Mouse (Mus musculus) MEL (cell line): Measurements from ENCODE around the gene Nkd2. TPM values are rescaled to one million over a fixed set of nuclear protein-coding genes. Genes with fewer than 3 reads are reported as not detected.

Source experiments
- DNase-seq: peaks from one replicate; pipeline ENCODE4 v3.0.0; 2011; ENCODE audit warnings: low read depth, low spot score
- H3K27ac ChIP-seq: 2 replicates; pipeline ENCODE4 v1.5.1; 2012; ENCODE audit warnings: low read depth, mild to moderate bottlenecking, control low read depth, low read length, moderate library complexity; ENCODE audit not compliant: control insufficient read depth
- H3K27me3 ChIP-seq, 2 experiments: fragments of 150-350 bp in 1 of 2; sonication (generic) in 1 of 2; 2 replicates each; pipeline ENCODE4 v1.6.1; 2012; ENCODE audit warnings: low read length in 2 of 2, mild to moderate bottlenecking in 2 of 2, improper control_type of control experiment in 1 of 2, moderate library complexity in 1 of 2; ENCODE audit not compliant: insufficient read depth in 2 of 2, control insufficient read depth in 1 of 2
- H3K36me3 ChIP-seq, 2 experiments: 2 replicates each; pipeline ENCODE4 v1.6.1; 2012 to 2014; ENCODE audit warnings: low read length in 2 of 2, improper control_type of control experiment in 1 of 2, inconsistent platforms in 1 of 2, mild to moderate bottlenecking in 1 of 2; ENCODE audit not compliant: insufficient read depth in 2 of 2, control insufficient read depth in 1 of 2
- H3K4me1 ChIP-seq, 2 experiments: fragments of 150-350 bp in 1 of 2; sonication (generic) in 1 of 2; 2 replicates each; pipeline ENCODE4 v1.6.1; 2012; ENCODE audit warnings: low read length in 2 of 2, improper control_type of control experiment in 1 of 2, mild to moderate bottlenecking in 1 of 2; ENCODE audit not compliant: insufficient read depth in 2 of 2, control insufficient read depth in 1 of 2
- H3K4me3 ChIP-seq, 2 experiments: fragments of 150-350 bp in 1 of 2; sonication (generic) in 1 of 2; 2 replicates each; pipeline ENCODE4 v1.5.1; 2012; ENCODE audit warnings: low read depth in 2 of 2, low read length in 2 of 2, mild to moderate bottlenecking in 2 of 2, moderate library complexity in 2 of 2, control low read depth in 1 of 2, improper control_type of control experiment in 1 of 2; ENCODE audit not compliant: control insufficient read depth in 1 of 2, insufficient read depth in 1 of 2
- H3K79me2 ChIP-seq: 2 replicates; pipeline ENCODE4 v1.6.1; 2012; ENCODE audit warnings: mild to moderate bottlenecking, low read length, moderate library complexity; ENCODE audit not compliant: control insufficient read depth, poor library complexity, insufficient read depth
- H3K9ac ChIP-seq: 2 replicates; pipeline ENCODE4 v1.6.1; 2012; ENCODE audit warnings: low read depth, mild to moderate bottlenecking, control low read depth, low read length, moderate library complexity; ENCODE audit not compliant: control insufficient read depth, poor library complexity, severe bottlenecking
- H3K9me3 ChIP-seq: fragments of 150-350 bp; sonication (generic); replicated peaks from 2 replicates; pipeline ENCODE4 v1.6.1; 2012; ENCODE audit warnings: mild to moderate bottlenecking, low read length, improper control_type of control experiment, moderate library complexity; ENCODE audit not compliant: insufficient read depth
- CHD1 ChIP-seq: IDR thresholded peaks from 2 replicates; pipeline ENCODE4 v1.6.1; 2012; ENCODE audit warnings: low read depth, mild to moderate bottlenecking, inconsistent platforms, low read length, improper control_type of control experiment
- CHD2 ChIP-seq: IDR thresholded peaks from 2 replicates; pipeline ENCODE4 v1.6.1; 2011; ENCODE audit warnings: low read length, improper control_type of control experiment
- CTCF ChIP-seq, 3 experiments: IDR thresholded peaks in 2 of 3; conservative IDR thresholded peaks in 1 of 3; 2 replicates each; pipeline ENCODE4 v1.5.1; 2011 to 2012; ENCODE audit warnings: low read length in 3 of 3, low read depth in 2 of 3, mild to moderate bottlenecking in 2 of 3, improper control_type of control experiment in 1 of 3, inconsistent platforms in 1 of 3, mixed read lengths in 1 of 3, moderate library complexity in 1 of 3; ENCODE audit not compliant: control insufficient read depth in 1 of 3, insufficient read depth in 1 of 3, poor library complexity in 1 of 3, severe bottlenecking in 1 of 3
- E2F4 ChIP-seq: IDR thresholded peaks from 2 replicates; pipeline ENCODE4 v1.6.1; 2011; ENCODE audit warnings: low read depth, low read length, improper control_type of control experiment, borderline replicate concordance
- ETS1 ChIP-seq: IDR thresholded peaks from 2 replicates; pipeline ENCODE4 v1.6.1; 2012; ENCODE audit warnings: low read depth, mild to moderate bottlenecking, inconsistent platforms, low read length, improper control_type of control experiment, moderate library complexity
- GABPA ChIP-seq: IDR thresholded peaks from 2 replicates; pipeline ENCODE4 v1.6.1; 2012; ENCODE audit warnings: low read depth, mild to moderate bottlenecking, inconsistent platforms, low read length, improper control_type of control experiment, moderate library complexity
- GATA1 ChIP-seq: IDR thresholded peaks from 2 replicates; pipeline ENCODE4 v1.6.1; 2011; ENCODE audit warnings: low read depth, low read length, improper control_type of control experiment
- HCFC1 ChIP-seq: IDR thresholded peaks from 2 replicates; pipeline ENCODE4 v1.6.1; 2012; ENCODE audit warnings: low read depth, mild to moderate bottlenecking, inconsistent platforms, low read length, improper control_type of control experiment, moderate library complexity
- JUND ChIP-seq: IDR thresholded peaks from 2 replicates; pipeline ENCODE4 v1.6.1; 2011; ENCODE audit warnings: low read depth, mild to moderate bottlenecking, improper control_type of control experiment, low read length
- KAT2A ChIP-seq: conservative IDR thresholded peaks from 2 replicates; pipeline ENCODE4 v1.6.1; 2012; ENCODE audit warnings: low read depth, low read length, improper control_type of control experiment, inconsistent platforms
- MAFK ChIP-seq: IDR thresholded peaks from 2 replicates; pipeline ENCODE4 v1.6.1; 2011; ENCODE audit warnings: low read depth, mild to moderate bottlenecking, low read length, improper control_type of control experiment, borderline replicate concordance
- MAX ChIP-seq: IDR thresholded peaks from 2 replicates; pipeline ENCODE4 v1.6.1; 2011; ENCODE audit warnings: low read length, improper control_type of control experiment
- MAZ ChIP-seq: IDR thresholded peaks from 2 replicates; pipeline ENCODE4 v1.6.1; 2012; ENCODE audit warnings: low read depth, mild to moderate bottlenecking, inconsistent platforms, low read length, improper control_type of control experiment
- MEF2A ChIP-seq: IDR thresholded peaks from 2 replicates; pipeline ENCODE4 v1.6.1; 2014; ENCODE audit warnings: low read depth, mild to moderate bottlenecking, inconsistent platforms, low read length, improper control_type of control experiment; ENCODE audit not compliant: poor library complexity, insufficient replicate concordance, severe bottlenecking; ENCODE audit errors: extremely low read depth
- MXI1 ChIP-seq: IDR thresholded peaks from 2 replicates; pipeline ENCODE4 v1.6.1; 2011; ENCODE audit warnings: mild to moderate bottlenecking, low read depth, low read length, improper control_type of control experiment
- MYB ChIP-seq: IDR thresholded peaks from 2 replicates; pipeline ENCODE4 v1.6.1; 2011; ENCODE audit warnings: mild to moderate bottlenecking, low read depth, low read length, improper control_type of control experiment
- MYC ChIP-seq: IDR thresholded peaks from 2 replicates; pipeline ENCODE4 v1.6.1; 2011; ENCODE audit warnings: low read depth, mild to moderate bottlenecking, low read length, improper control_type of control experiment, moderate library complexity
- NELFE ChIP-seq: IDR thresholded peaks from 2 replicates; pipeline ENCODE4 v1.6.1; 2011; ENCODE audit warnings: low read depth, low read length, improper control_type of control experiment
- NRF1 ChIP-seq: IDR thresholded peaks from 2 replicates; pipeline ENCODE4 v1.6.1; 2014; ENCODE audit warnings: low read depth, mild to moderate bottlenecking, inconsistent platforms, low read length, improper control_type of control experiment, moderate library complexity; ENCODE audit not compliant: poor library complexity, insufficient read depth, severe bottlenecking
- POLR2A ChIP-seq, 2 experiments: IDR thresholded peaks; 2 replicates each; pipeline ENCODE4 v1.6.1; 2011 to 2012; ENCODE audit warnings: low read length in 2 of 2, mild to moderate bottlenecking in 2 of 2, control low read depth in 1 of 2, improper control_type of control experiment in 1 of 2, low read depth in 1 of 2, moderate library complexity in 1 of 2; ENCODE audit not compliant: control insufficient read depth in 1 of 2, insufficient read depth in 1 of 2, poor library complexity in 1 of 2
- POLR2AphosphoS2 ChIP-seq: IDR thresholded peaks from 2 replicates; pipeline ENCODE4 v1.6.1; 2011; ENCODE audit warnings: low read length, improper control_type of control experiment
- RAD21 ChIP-seq: IDR thresholded peaks from 2 replicates; pipeline ENCODE4 v1.6.1; 2011; ENCODE audit warnings: mild to moderate bottlenecking, low read depth, low read length, improper control_type of control experiment
- RCOR1 ChIP-seq: IDR thresholded peaks from 2 replicates; pipeline ENCODE4 v1.6.1; 2012; ENCODE audit warnings: low read depth, mild to moderate bottlenecking, inconsistent platforms, low read length, improper control_type of control experiment
- SIN3A ChIP-seq: IDR thresholded peaks from 2 replicates; pipeline ENCODE4 v1.6.1; 2012; ENCODE audit warnings: low read length, improper control_type of control experiment, inconsistent platforms
- SMC3 ChIP-seq: IDR thresholded peaks from 2 replicates; pipeline ENCODE4 v1.6.1; 2011; ENCODE audit warnings: low read depth, low read length, improper control_type of control experiment
- TCF12 ChIP-seq: IDR thresholded peaks from 2 replicates; pipeline ENCODE4 v1.6.1; 2014; ENCODE audit warnings: low read depth, mild to moderate bottlenecking, inconsistent platforms, low read length, improper control_type of control experiment, moderate library complexity
- USF1 ChIP-seq: IDR thresholded peaks from 2 replicates; pipeline ENCODE4 v1.6.1; 2014; ENCODE audit warnings: low read depth, mild to moderate bottlenecking, inconsistent platforms, low read length, improper control_type of control experiment, moderate library complexity
- USF2 ChIP-seq, 2 experiments: IDR thresholded peaks; 2 replicates each; pipeline ENCODE4 v1.6.1; 2011 to 2012; ENCODE audit warnings: improper control_type of control experiment in 2 of 2, low read length in 2 of 2, borderline replicate concordance in 1 of 2, inconsistent platforms in 1 of 2, low read depth in 1 of 2, mild to moderate bottlenecking in 1 of 2; ENCODE audit not compliant: insufficient read depth in 1 of 2
- ZC3H11A ChIP-seq: IDR thresholded peaks from 2 replicates; pipeline ENCODE4 v1.6.1; 2012; ENCODE audit warnings: low read depth, mild to moderate bottlenecking, inconsistent platforms, low read length, improper control_type of control experiment
- ZKSCAN1 ChIP-seq: IDR thresholded peaks from 2 replicates; pipeline ENCODE4 v1.6.1; 2012; ENCODE audit warnings: low read depth, mild to moderate bottlenecking, inconsistent platforms, low read length, improper control_type of control experiment, moderate library complexity
- ZNF384 ChIP-seq: IDR thresholded peaks from 2 replicates; pipeline ENCODE4 v1.6.1; 2012; ENCODE audit warnings: low read depth, mild to moderate bottlenecking, inconsistent platforms, low read length, improper control_type of control experiment
- polyA plus RNA-seq, 2 experiments: library from polyadenylated mRNA; stranded (reverse) in 1 of 2; unstranded in 1 of 2; fragments of >175 nt in 1 of 2; fragments of >200 nt in 1 of 2; gene quantifications; 2 replicates each; pipeline versions ENCODE4 v1.2.1 to v1.2.4; 2012; ENCODE audit warnings: low replicate concordance in 2 of 2, low read depth in 1 of 2; ENCODE audit not compliant: insufficient read length in 2 of 2, insufficient read depth in 1 of 2, missing spikeins in 1 of 2
- total RNA-seq: library from RNA; depleted of rRNA; stranded (reverse); fragments of 300-350 nt; gene quantifications from 2 replicates; pipeline ENCODE4 v1.2.3, GENCODE M21; 2012

Nkd2 gene
- total and polyA plus RNA-seq, 3 experiments = not detected

DNA sequence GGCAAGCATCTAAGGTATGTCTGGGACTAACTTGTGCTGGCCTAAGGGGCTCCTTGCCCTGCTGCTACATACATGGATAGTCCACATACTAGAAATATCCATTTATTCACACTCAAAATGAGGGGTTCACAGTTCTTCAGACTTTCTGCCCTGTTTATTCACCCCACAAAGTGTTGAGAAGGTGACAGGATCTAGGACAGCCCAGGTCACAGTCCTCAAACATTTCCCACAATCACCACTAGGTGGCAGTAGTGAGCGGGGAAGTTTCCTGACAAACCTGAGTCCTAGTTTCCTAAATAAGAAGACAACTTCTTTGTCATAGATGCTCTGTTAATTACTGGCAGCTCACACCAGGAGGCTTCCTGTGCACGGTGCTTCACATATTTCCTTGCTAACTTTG lies 15.9 kb downstream of the Nkd2 start (continued):
- TF ChIP-seq NRF1 (no peak), MEF2A (no peak), CHD2 (no peak), SIN3A (no peak), KAT2A (no peak), GATA1 (no peak), E2F4 (no peak), USF2 (IDR thresholded peaks at IDR 0.05; ENCODE audit: borderline replicate concordance in 1 of 2, insufficient read depth in 1 of 2, low read depth in 1 of 2, low read length in 2 of 2) (no peak), MAZ (no peak)

DNA sequence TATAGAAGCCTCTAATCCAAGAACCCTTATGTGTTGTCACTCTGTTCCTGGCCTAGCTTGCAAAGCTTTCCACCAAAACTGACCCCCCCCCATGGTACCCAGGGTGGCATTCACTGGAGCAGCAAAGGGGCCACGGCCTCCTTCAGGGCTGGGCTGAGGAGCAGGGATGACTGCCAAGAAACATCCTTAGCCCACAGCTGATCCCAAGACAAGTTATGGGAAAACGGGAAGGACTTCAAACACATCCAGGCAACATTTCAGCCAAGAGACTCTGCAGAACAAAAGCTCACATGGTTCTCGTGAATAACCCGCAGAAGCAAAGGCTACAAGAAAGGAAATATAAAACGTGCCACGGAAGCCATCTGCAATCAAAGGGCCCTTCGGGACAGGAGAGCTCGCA lies 20.2 kb downstream of the Nkd2 start:
- no peak for DNase-seq

GRCm38 (mm10) chr13:73823711-73824110 lies 23.7 kb downstream of the Nkd2 start:
- DNase-seq = no peak
- Histone ChIP-seq H3K9ac (no peak overlapping the region), H3K27me3 (no peaks in the 10 kb centered on the region), H3K79me2 (no peaks in the 10 kb centered on the region), H3K36me3 (no peaks in the 10 kb centered on the region), H3K4me3 (no peak overlapping the region), H3K9me3 (no peaks in the 10 kb centered on the region), H3K4me1 (no peaks in the 10 kb centered on the region), H3K27ac (no peak overlapping the region)
- no peak for TF ChIP-seq POLR2AphosphoS2
- no peak for TF ChIP-seq TCF12
- TF ChIP-seq HCFC1 = no peak
- TF ChIP-seq MYB = no peak
- no peak for TF ChIP-seq ZNF384
- TF ChIP-seq NELFE = no peak
- no peak for TF ChIP-seq CTCF (IDR thresholded peaks at IDR 0.05 in 2 of 3, conservative IDR thresholded peaks at IDR 0.05 in 1 of 3; ENCODE audit: control insufficient read depth in 1 of 3, insufficient read depth in 1 of 3, low read depth in 2 of 3, low read length in 3 of 3, poor library complexity in 1 of 3, severe bottlenecking in 1 of 3)
- TF ChIP-seq NRF1 = no peak
- no peak for TF ChIP-seq CHD1
- no peak for TF ChIP-seq JUND
- TF ChIP-seq MAFK = no peak
- no peak for TF ChIP-seq MAX
- TF ChIP-seq MXI1 = no peak
- no peak for TF ChIP-seq SMC3
- TF ChIP-seq RCOR1 = no peak
- TF ChIP-seq POLR2A (IDR thresholded peaks at IDR 0.05; ENCODE audit: control insufficient read depth in 1 of 2, insufficient read depth in 1 of 2, low read depth in 1 of 2, low read length in 2 of 2, poor library complexity in 1 of 2) = no peak
- no peak for TF ChIP-seq RAD21
- no peak for TF ChIP-seq GABPA
- no peak for TF ChIP-seq ZKSCAN1
- no peak for TF ChIP-seq MYC

More for the DNA sequence above, 20.2 kb downstream of the Nkd2 start:
- TF ChIP-seq HCFC1 (no peak), GATA1 (no peak), TCF12 (no peak), POLR2A (IDR thresholded peaks at IDR 0.05; ENCODE audit: control insufficient read depth in 1 of 2, insufficient read depth in 1 of 2, low read depth in 1 of 2, low read length in 2 of 2, poor library complexity in 1 of 2) (no peak), USF1 (no peak), CHD2 (no peak), SMC3 (no peak), MAZ (no peak), ETS1 (no peak), ZC3H11A (no peak)
- H3K9ac ChIP-seq = no peak overlapping the region
- no peak overlapping the region for H3K27ac ChIP-seq
- H3K9me3 ChIP-seq = no peaks in the 10 kb centered on the region
- H3K36me3 ChIP-seq = no peaks in the 10 kb centered on the region
- H3K4me3 ChIP-seq = no peak overlapping the region
- no peaks in the 10 kb centered on the region for H3K4me1 ChIP-seq
- peaks cover 0 to 1% of the 10 kb centered on the region in 2 experiments; a peak in 1 of 4 replicates for H3K27me3 ChIP-seq
- H3K79me2 ChIP-seq = no peaks in the 10 kb centered on the region
